Mouse (Mus musculus): ENCODE measurements at regions not wholly inside any gene's neighbourhood (a gene's known extent, or its start where the extent isn't known, plus 50 kb on each side); places are given as distances from the start of the nearest gene placed in this dataset.

DNA sequence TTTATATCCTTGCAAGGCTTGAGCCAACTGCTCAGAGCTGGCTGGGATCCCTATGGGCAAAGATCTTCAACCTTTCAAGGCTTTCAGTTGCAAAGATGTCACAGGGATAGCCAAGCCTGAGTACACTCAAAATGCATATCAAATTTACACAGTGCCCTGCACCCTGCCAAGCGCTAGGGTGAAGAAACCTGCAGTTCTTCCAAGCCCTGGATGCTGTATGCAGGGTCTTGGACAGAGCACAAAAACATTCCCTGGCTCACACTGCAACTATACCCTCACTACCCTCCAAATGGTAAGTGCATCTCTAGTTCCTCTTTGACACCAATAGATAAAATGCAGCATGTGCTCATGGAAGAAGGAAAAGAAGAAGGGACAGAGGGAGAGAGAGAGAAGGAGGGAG is 116.1 kb downstream of the Galc start:
- TF ChIP-seq POLR2A (IDR thresholded peaks at IDR 0.05; ENCODE audit: control insufficient read depth, low read depth, low read length) (no peak), CTCF (IDR thresholded peaks at IDR 0.05; ENCODE audit: control insufficient read depth, insufficient read depth, insufficient replicate concordance, low read depth, low read length) (no peak)

Data from testis, adult 2 months (tissue).